Mouse (Mus musculus) kidney, postnatal 25 days (tissue): Measurements from ENCODE around the gene Svbp.
A peak's percentile ranks its signal among the peaks of the same experiment; 100 is the strongest.

Experiments used
- DNase-seq, 2 experiments: peaks; one replicate each; pipeline ENCODE4 v3.0.0; 2021; ENCODE audit warnings: mixed read lengths in 2 of 2

Svbp gene

GRCm38 (mm10) chr4:119247462-119248235 is 52.5 kb downstream of the Svbp start:
- DNase-seq, result peak; percentile 85 to 88

GRCm38 (mm10) chr4:119248407-119248965 is 53.4 kb downstream of the Svbp start:
- DNase-seq, result peak; percentile 50 to 72
